Mouse (Mus musculus): ENCODE measurements around the gene Sept10.

Gene Sept10

GRCm38 (mm10) chr10:59221473-59222270, at the start of gene Sept10, which contains the start of gene Sowahc:
Gene Sept10 (minus strand): TSS chr10:59221847.
Gene Sowahc (plus strand): TSS chr10:59221953.
- peak; percentile 97 for DNase-seq (ENCODE audit: low read depth)

- DNase-seq (ENCODE audit: low read depth) = no peak
Observed at GRCm38 (mm10) chr10:59268754-59269153, 47.1 kb upstream of the Sept10 start.

- DNase-seq (ENCODE audit: low read depth) = no peak
Observed at GRCm38 (mm10) chr10:59268109-59268508, 46.5 kb upstream of the Sept10 start.

- no peak for DNase-seq (ENCODE audit: low read depth)
Observed at GRCm38 (mm10) chr10:59267275-59267674, 45.6 kb upstream of the Sept10 start.

DNA sequence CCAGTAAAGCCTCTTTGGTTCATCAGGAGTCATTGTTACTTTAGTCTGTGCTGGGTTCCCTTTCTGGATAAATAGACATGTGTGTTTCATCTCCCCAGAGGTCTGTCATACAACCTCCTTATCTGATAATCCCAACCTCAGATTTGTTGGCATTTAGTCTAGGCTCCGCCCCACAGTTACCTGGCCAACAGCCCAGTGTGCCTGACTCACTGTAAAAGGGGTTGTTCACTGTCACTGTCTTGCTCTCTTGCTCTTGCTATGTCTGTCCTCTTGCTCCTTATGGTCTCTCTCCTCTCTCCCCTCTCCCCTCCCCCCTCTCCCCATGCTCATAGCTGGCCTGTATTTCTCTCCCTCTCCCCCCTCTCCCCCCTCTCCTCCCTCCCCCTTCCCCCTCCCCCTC, 44.5 kb upstream of the Sept10 start:
- DNase-seq (ENCODE audit: low read depth) = no peak

DNA sequence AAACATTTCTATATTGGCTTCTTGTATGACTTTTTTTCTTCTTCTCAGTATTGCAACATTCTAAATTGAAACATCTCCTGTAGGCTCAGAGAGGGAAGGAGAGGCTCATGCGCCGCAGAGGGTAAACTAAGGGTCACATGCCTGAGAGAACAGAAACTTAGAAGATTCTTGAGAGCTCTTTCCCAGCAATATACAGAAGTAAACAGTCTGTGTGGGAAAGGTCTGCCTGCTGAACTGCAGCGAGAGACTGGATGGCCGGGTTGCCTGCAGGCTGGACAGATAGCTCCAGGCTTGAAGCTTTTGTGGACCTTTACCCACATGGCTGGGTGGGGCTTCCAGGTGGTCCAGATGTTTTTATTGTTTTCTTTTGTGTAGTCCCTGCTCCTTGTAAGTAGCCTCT, 44.0 kb upstream of the Sept10 start:
- no peak for DNase-seq (ENCODE audit: low read depth)

- no peak for DNase-seq (ENCODE audit: low read depth)
Observed at GRCm38 (mm10) chr10:59265067-59265466, 43.4 kb upstream of the Sept10 start.

- DNase-seq (ENCODE audit: low read depth) = no peak
Observed at GRCm38 (mm10) chr10:59262979-59263378, 41.3 kb upstream of the Sept10 start.

DNA sequence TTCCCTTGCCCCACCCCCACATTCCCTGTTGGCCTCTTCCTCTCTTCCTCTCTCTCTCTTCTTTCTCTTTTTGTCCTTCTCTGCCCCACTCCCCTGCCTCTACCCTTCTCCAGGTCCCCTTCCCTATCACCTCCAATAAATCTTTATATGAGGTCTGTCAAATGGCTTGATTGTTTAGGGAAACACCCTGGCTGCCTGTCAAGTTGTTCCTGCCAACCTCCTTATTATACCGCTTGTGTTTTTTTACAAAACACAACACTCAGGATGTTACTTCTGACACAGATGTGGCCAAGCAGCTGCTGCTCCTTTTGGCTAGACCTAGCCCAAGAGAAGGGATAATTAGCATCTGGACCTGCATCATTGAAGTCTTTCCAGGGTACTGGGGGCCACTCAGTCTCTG, 40.4 kb upstream of the Sept10 start:
- no peak for DNase-seq (ENCODE audit: low read depth)

GRCm38 (mm10) chr10:59261603-59262002, 40.0 kb upstream of the Sept10 start:
- DNase-seq (ENCODE audit: low read depth) = no peak

DNA sequence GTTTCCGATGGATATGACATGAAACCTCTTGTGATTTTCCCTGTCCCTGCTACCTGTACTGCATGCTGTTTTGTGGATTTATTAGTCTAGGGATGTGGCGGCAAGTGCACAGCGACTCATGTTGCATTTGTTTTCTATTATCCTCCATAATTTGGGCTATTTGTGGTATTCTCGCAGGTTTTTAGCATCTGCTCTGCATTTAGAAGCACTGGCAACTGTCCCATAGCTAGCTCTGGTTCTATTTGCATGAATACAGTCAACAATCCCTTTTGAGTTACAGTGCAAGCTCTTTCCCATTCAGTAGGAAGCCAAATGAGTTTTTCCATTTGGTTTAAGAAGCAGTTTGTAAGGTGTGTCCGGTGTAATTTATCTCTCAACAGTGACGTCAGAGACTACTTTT, 37.9 kb upstream of the Sept10 start:
- DNase-seq (ENCODE audit: low read depth) = no peak

DNA sequence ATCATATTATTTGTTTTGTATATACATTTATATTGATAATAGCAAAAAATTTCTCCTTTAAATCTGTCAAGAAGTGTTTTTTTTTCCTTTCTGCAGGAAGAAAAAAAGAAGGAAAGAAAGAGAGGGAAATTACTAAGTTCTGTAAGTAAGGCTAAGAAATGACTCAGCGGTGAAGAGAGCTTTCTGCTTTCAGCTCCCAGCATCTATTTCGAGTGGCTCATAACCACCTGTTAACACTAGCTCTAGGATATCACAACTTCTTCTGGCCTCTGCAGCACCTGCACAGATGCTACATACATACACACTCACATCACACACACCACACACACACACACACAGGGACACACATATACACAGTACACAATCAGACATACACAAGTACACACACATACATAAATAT, 34.9 kb upstream of the Sept10 start:
- DNase-seq (ENCODE audit: low read depth) = no peak

- DNase-seq (ENCODE audit: low read depth) = no peak
Observed at GRCm38 (mm10) chr10:59253541-59254079, 32.0 kb upstream of the Sept10 start.

GRCm38 (mm10) chr10:59252396-59252795, 30.7 kb upstream of the Sept10 start:
- no peak for DNase-seq (ENCODE audit: low read depth)

DNA sequence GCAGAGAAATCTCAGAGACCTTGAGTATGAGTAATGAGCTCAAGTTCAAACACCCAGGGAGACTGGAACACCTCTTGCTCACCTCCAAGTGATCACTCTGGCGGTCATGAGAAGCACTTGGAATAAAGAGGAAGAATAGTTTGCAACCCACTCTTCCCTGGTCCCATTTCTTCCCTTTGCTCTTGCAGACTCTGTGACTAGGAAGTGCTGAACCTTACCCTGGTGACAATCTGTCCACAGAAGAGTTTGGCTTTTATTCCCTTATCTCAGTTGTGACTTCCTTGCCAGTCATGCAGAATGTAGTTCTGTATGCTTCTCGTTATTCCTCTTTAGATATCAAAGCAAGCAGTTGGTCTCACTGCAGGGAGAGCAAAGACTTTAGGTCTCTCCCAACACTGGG, 30.3 kb upstream of the Sept10 start:
- no peak for DNase-seq (ENCODE audit: low read depth)

DNA sequence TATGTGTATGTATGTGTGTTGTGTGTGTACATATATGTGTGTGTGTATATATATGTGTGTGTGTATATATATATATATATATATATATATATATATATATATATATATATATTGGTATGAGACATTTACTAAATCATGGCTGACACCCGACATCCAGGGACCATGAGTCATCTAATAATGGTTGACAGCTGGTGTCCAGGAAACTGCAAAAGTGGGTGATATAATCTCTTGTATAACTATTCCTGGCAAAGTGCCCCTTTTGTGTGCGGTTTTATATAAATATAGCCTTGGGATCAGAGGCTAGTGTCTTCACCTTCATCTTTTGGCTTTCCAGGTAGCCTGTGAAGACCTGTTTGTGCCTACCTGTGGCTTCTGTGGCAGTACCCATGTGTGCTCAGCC, 29.0 kb upstream of the Sept10 start:
- DNase-seq (ENCODE audit: low read depth) = no peak

DNA sequence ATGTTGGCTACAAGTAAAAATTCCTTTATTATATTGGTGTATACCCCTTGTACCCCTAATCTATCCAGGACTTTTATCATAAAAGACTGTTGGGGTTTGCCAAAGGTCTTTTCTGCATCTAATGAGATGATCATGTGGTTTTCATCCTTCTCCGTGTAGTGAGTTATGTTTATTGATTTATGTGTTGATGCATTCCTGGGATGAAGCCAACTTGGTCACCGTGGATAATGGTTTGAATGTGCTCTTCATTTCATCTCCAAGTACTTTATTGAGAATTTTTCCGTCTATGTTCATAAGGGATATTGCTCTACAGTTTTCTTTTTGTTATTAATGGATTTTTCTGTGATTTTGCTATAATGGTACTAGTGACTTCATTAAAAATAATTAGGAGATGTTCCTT, 27.9 kb upstream of the Sept10 start:
- DNase-seq (ENCODE audit: low read depth) = no peak

- DNase-seq (ENCODE audit: low read depth) = no peak
Observed at GRCm38 (mm10) chr10:59241141-59241541, 19.5 kb upstream of the Sept10 start.

DNA sequence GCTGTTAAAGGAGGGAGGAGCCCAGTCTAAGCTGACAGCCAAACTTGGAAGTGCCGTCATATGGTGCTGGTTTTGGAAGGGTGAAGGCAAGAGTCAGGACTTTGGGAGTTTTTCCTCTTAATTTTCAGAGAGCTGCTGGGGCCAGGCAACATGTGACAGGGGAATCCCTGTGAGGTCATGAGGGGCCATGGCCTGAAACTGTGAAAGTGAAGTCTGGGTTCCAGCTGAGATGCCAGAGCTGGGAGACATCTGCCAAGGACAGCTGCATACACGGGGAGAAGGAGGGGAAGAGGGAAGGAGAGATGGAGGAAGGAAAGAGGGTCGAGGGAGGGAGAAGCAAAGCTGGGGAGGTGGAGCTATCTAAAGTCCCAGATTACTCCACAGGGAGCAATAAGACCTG, 16.1 kb upstream of the Sept10 start:
- no peak for DNase-seq (ENCODE audit: low read depth)

- no peak for DNase-seq (ENCODE audit: low read depth)
Observed at GRCm38 (mm10) chr10:59236486-59236885, 14.8 kb upstream of the Sept10 start.

- no peak for DNase-seq (ENCODE audit: low read depth)
Observed at GRCm38 (mm10) chr10:59235847-59236246, 14.2 kb upstream of the Sept10 start.

- no peak for DNase-seq (ENCODE audit: low read depth)
Observed at GRCm38 (mm10) chr10:59235227-59235626, 13.6 kb upstream of the Sept10 start.

GRCm38 (mm10) chr10:59229205-59229820, 7.7 kb upstream of the Sept10 start:
- no peak for DNase-seq (ENCODE audit: low read depth)
